Mouse (Mus musculus): ENCODE measurements around the gene Rabgap1l. TPM values are rescaled to one million over a fixed set of nuclear protein-coding genes. Genes with fewer than 3 reads are reported as not detected.

The Rabgap1l gene
- total RNA-seq, 2 experiments from 2014 or later: 240 to 249 TPM

GRCm38 (mm10) chr1:160408302-160408897, 384.6 kb downstream of the Rabgap1l start:
- DNase-seq (ENCODE audit: low spot score in 2 of 2): no peak

- DNase-seq (ENCODE audit: low spot score in 2 of 2): peak in 1 of 2 experiments; percentile 74
These were observed 393.6 kb downstream of the Rabgap1l start for GRCm38 (mm10) chr1:160399428-160399827.

- no peak for DNase-seq (ENCODE audit: low spot score in 2 of 2)
These were observed 396.0 kb downstream of the Rabgap1l start for GRCm38 (mm10) chr1:160397037-160397436.

DNA sequence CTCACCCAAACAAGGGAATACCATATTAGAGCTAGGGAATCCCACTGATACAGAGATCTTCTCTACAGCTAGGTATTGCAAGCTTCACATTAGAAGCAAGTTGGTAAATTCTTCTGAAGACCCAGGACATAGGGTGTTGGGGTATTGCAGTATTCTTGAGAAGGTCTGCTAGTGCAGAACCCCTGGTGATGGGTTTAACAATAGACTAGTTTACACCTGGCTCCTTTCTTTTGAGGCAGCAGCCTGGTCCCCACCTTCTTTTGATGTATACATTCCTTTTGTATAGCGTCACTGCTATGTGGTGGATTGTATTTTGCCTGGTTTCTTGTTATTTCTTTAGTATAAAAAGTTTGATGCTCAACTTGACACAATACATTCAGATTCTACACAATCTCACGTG, 405.6 kb downstream of the Rabgap1l start:
- DNase-seq (ENCODE audit: low spot score in 2 of 2): no peak

DNA sequence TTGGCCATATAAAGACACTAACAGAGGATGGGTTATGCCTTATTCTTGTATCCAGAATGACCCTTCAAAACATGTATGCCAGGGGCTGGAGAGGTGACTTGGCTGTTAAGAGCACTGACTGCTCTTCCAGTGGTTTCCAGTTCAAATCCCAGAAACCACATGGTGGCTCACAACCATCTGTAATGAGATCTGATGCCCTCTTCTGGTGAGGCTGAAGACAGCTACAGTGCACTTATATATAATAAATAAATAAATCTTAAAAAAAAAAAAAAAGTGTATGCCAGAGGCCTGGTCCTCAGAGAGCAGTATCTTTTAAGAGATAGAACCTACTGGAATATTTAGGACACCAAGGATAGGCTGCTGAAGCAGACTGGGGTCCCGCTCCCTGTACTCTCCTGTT, 414.6 kb downstream of the Rabgap1l start:
- no peak for DNase-seq (ENCODE audit: low spot score in 2 of 2)

- peak; percentile 34 to 75 for DNase-seq (ENCODE audit: low spot score in 2 of 2)
These were observed 415.4 kb downstream of the Rabgap1l start for GRCm38 (mm10) chr1:160377337-160378336.

GRCm38 (mm10) chr1:160374490-160374889, 418.5 kb downstream of the Rabgap1l start:
- DNase-seq (ENCODE audit: low spot score in 2 of 2): no peak

DNA sequence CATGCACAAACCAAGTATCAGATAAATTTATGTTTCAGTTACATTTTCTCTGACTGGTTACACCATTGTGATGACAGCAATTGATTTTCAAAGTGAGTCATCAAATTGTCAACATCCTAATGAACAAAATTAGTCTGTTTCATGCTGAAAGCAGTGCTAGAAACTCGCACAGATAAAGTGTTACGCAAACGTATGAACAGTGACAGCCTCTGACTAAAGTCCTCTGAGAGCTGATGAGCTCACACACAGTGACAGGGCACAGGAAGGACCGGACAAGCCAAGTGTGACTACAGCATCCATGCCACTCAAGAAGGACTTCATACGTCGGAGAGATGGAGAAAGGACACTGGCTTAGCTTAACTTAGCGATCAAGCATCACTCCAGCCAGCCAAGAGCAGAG, 419.7 kb downstream of the Rabgap1l start:
- DNase-seq (ENCODE audit: low spot score in 2 of 2): no peak

DNA sequence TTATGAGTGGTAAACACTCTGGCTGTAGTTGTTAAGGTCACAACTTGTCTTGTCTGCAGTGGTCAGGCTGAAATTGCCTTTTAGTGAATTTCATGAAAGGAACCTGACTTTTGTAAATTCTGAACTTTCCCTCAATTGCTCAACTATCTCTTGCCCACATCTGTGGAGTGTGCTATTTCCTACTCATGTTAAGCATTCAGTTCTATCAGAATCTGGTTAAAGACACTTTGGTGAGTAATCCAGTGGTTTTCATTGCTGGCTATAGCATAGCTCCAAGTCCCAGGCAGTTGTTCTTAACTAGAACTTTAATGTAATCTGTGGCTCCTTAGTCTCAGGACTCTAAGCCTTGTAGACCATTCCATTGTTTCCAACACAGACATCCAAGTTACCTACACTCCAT, 421.3 kb downstream of the Rabgap1l start:
- DNase-seq (ENCODE audit: low spot score in 2 of 2): no peak

DNA sequence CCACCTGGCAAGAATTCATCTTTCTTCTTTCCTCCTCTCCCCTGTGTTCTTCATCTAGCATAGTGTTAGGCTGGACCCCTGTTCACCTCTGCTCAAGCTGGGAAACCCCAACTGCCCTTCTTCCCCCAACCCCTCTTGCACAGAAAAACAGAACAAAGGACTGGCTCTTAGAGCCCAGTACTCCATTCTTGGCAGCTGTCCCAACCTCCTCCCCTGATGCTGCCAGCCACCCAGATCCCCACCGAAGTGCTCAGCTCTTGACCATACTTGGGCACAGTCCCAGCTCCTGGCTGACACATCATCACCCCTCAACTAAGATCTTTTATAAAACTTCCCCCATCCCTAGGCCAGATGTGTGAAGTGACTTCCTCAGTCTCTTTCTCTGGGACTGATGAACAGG, 422.5 kb downstream of the Rabgap1l start:
- peak in 1 of 2 experiments; percentile 34 for DNase-seq (ENCODE audit: low spot score in 2 of 2)

GRCm38 (mm10) chr1:160366615-160367014, 426.4 kb downstream of the Rabgap1l start:
- DNase-seq (ENCODE audit: low spot score in 2 of 2): no peak

GRCm38 (mm10) chr1:160357268-160357667, 435.7 kb downstream of the Rabgap1l start:
- DNase-seq (ENCODE audit: low spot score in 2 of 2): no peak

GRCm38 (mm10) chr1:160353732-160354455, 439.1 kb downstream of the Rabgap1l start:
- no peak for DNase-seq (ENCODE audit: low spot score in 2 of 2)

DNA sequence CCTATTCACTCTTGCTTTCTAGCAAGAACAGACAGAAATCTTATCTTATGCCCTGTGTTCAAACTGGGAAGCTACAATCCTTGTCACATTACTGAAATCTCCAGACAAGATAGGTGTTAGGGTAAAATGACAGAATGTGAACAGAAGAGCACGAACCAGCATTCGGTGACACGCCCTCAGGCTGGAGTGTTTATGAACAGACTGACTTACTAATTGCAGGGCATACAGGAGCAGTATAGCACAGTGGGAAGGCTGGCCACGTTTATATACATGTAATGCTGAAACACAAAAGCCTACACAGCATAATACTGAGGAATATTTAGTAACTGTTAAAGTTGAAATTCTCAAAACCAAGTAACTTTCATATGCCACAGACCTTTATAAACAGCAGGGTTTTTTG, 440.7 kb downstream of the Rabgap1l start:
- no peak for DNase-seq (ENCODE audit: low spot score in 2 of 2)

GRCm38 (mm10) chr1:160351880-160352234, 441.2 kb downstream of the Rabgap1l start:
- peak; percentile 79 to 83 for DNase-seq (ENCODE audit: low spot score in 2 of 2)

- DNase-seq (ENCODE audit: low spot score in 2 of 2): peak; percentile 33 to 55
These were observed 441.7 kb downstream of the Rabgap1l start for GRCm38 (mm10) chr1:160351146-160351879.

DNA sequence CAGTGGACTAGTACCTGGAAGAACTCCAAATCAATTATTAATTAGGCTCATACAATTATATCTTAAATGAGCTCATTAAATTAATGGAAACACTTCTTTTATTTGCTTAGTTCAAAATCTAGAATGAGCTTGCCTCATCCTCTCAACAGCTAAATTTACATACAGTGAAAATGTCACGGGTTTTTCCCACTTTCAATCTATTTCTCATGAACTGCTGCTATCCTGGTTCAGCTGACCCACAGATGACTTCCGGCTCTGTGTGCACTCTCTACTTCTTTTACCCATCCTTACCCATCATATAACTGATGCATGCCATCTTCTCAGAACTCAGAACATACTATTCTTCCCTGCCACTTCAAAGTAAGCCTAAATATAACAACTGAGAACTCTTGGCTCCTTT, 452.4 kb downstream of the Rabgap1l start:
- no peak for DNase-seq (ENCODE audit: low spot score in 2 of 2)

GRCm38 (mm10) chr1:160339374-160339773, 453.6 kb downstream of the Rabgap1l start:
- DNase-seq (ENCODE audit: low spot score in 2 of 2): no peak

- no peak for DNase-seq (ENCODE audit: low spot score in 2 of 2)
These were observed 458.2 kb downstream of the Rabgap1l start for GRCm38 (mm10) chr1:160334791-160335190.

GRCm38 (mm10) chr1:160330828-160331227, 462.2 kb downstream of the Rabgap1l start:
- peak; percentile 52 to 76 for DNase-seq (ENCODE audit: low spot score in 2 of 2)

GRCm38 (mm10) chr1:160330222-160330621, 462.8 kb downstream of the Rabgap1l start:
- DNase-seq (ENCODE audit: low spot score in 2 of 2): no peak

All from layer of hippocampus, adult 18-20 months (tissue).